Comparison of ENCODE assay signal across 7 mouse cellular contexts in the genomic region with DNA sequence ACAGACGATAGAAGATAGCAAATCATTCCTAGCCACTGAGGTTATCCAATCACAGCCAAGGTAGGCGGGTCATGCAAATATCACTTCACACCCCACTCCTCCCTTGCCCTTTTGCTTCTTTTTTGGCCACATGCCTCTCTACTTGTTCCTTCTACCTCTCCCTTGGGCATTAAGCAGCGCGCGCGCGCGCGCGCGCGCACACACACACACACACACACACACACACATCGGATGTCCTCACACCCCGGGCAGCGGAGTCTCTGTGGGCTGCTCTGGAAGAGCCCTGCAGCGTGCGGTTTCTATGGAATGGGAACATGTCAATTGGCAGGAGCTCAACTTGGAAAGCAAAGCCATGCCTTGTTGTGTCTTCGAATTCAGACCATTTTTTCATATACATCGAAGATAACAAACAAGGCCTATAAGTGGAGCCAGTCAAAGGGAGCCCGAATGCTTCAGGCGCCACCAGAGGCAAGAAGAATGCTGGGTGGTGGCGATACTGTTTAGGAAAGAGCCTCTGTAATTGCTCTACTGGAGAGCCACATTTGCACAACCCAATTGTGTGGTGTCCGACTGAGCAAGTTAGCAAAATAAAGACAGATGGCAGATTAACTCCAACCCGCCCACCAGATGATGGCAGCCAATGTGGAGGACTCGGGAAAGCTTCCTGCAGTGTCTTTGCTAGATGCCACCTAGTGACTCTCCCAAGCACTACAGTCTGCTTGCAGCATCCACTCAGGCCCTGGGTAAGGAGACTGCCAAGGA.
DNase-seq lines count a peak whose midpoint lies in the region; ATAC-seq lines count a peak whose summit lies in the region.

No protein-coding gene starts in this region.

- no peaks in the 10 kb centered on the region for H3K9me3 ChIP-seq in forebrain, embryonic 13.5 days (replicated peaks)
- H3K9me3 ChIP-seq in hindbrain, embryonic 10.5 days: no peaks in the 10 kb centered on the region
- H3K9me3 ChIP-seq in midbrain, embryonic 16.5 days (replicated peaks; ENCODE audit: control insufficient read depth, low read length, poor library complexity, severe bottlenecking): no peaks in the 10 kb centered on the region

- no peaks in the 10 kb centered on the region for H3K27me3 ChIP-seq in forebrain, embryonic 13.5 days
- H3K27me3 ChIP-seq in hindbrain, embryonic 10.5 days (ENCODE audit: insufficient read depth, poor library complexity, severe bottlenecking): no peaks in the 10 kb centered on the region
- H3K27me3 ChIP-seq in midbrain, embryonic 16.5 days (ENCODE audit: control insufficient read depth, insufficient read depth, low read depth, low read length): no peaks in the 10 kb centered on the region

- 52% methylated on average over 25 of the region's 25 CpGs for WGBS in forebrain, embryonic 13.5 days
- whole genome bisulfite sequencing in hindbrain, embryonic 10.5 days: 66% methylated on average over 25 of the region's 25 CpGs
- 66% methylated on average over 25 of the region's 25 CpGs for WGBS in midbrain, embryonic 16.5 days

- H3K4me2 ChIP-seq in forebrain, embryonic 13.5 days: peak overlapping the region; percentile 34
- no peak overlapping the region for H3K4me2 ChIP-seq in midbrain, embryonic 16.5 days (ENCODE audit: low read length)

- no peak overlapping the region for H3K9ac ChIP-seq in forebrain, embryonic 13.5 days
- no peak overlapping the region for H3K9ac ChIP-seq in midbrain, embryonic 16.5 days (ENCODE audit: low read depth, low read length)

- no peak overlapping the region for H3K4me3 ChIP-seq in forebrain, embryonic 13.5 days
- no peak overlapping the region for H3K4me3 ChIP-seq in hindbrain, embryonic 10.5 days
- no peak overlapping the region for H3K4me3 ChIP-seq in midbrain, embryonic 16.5 days (ENCODE audit: low read depth, low read length)

- H3K4me1 ChIP-seq in forebrain, embryonic 13.5 days: peaks cover 10% of the 10 kb centered on the region
- H3K4me1 ChIP-seq in hindbrain, embryonic 10.5 days (replicated peaks): peaks cover 25% of the 10 kb centered on the region
- peaks cover 13% of the 10 kb centered on the region for H3K4me1 ChIP-seq in midbrain, embryonic 16.5 days (ENCODE audit: control insufficient read depth, insufficient read depth, low read length)

- intact Hi-C loops in left cerebral cortex, postnatal 4 days (cut with DNase I): loop anchor here (2.0 to 10.0 kb wide), 2 partner anchors 31 to 235 kb away; no protein-coding TSS in a partner anchor

- DNase-seq in WW6 (ENCODE audit: low read depth, low spot score): peak; percentile 64
- peak; percentile 77 for DNase-seq in cerebellum, adult 11 months
- peak; percentile 59 for DNase-seq in hindbrain, embryonic 10.5 days (ENCODE audit: low spot score)
- DNase-seq in left cerebral cortex, postnatal 4 days: peak; percentile 89
- DNase-seq in thymus, postnatal 0 days (ENCODE audit: low spot score): peak; percentile 33

- ATAC-seq in forebrain, embryonic 13.5 days: peak; percentile 82
- 0 out of 2 replicates have a peak, but pooled peaks have one; percentile 44 for ATAC-seq in midbrain, embryonic 16.5 days

- H3K27ac ChIP-seq in forebrain, embryonic 13.5 days: peak overlapping the region; percentile 52
- H3K27ac ChIP-seq in hindbrain, embryonic 10.5 days: peak overlapping the region; percentile 68
- H3K27ac ChIP-seq in midbrain, embryonic 16.5 days (ENCODE audit: low read length): no peak overlapping the region; the same call in 1 of the 2 replicates

- no peaks in the 10 kb centered on the region for H3K36me3 ChIP-seq in forebrain, embryonic 13.5 days (ENCODE audit: poor library complexity, severe bottlenecking)
- H3K36me3 ChIP-seq in hindbrain, embryonic 10.5 days: no peaks in the 10 kb centered on the region
- H3K36me3 ChIP-seq in midbrain, embryonic 16.5 days (ENCODE audit: control insufficient read depth, insufficient read depth, low read length): no peaks in the 10 kb centered on the region

Comparison
In these comparisons a context has a peak if more than half of its experiments do, and no peak if none do; other contexts are left out.
1. DNase-seq: peak in every context shown above with its lines; median percentile 89 in left cerebral cortex, postnatal 4 days; 77 in cerebellum, adult 11 months; 64 in WW6; 59 in hindbrain, embryonic 10.5 days; 33 in thymus, postnatal 0 days.